Mouse (Mus musculus): ENCODE results near the gene Tnfsf15.

GRCm38 (mm10) chr4:63731299-63731698, 13.6 kb downstream of the Tnfsf15 start:
- no peak for TF ChIP-seq CTCF (IDR thresholded peaks at IDR 0.05)
- TF ChIP-seq EP300 (IDR thresholded peaks at IDR 0.05; ENCODE audit: insufficient read depth, low read depth, low read length) = no peak
